Mouse (Mus musculus) thymus, postnatal 14 days (tissue): ENCODE results near the gene Pzp.

Source experiments
- DNase-seq: peaks from one replicate; pipeline ENCODE4 v3.0.0; 2021

Gene Pzp

DNA sequence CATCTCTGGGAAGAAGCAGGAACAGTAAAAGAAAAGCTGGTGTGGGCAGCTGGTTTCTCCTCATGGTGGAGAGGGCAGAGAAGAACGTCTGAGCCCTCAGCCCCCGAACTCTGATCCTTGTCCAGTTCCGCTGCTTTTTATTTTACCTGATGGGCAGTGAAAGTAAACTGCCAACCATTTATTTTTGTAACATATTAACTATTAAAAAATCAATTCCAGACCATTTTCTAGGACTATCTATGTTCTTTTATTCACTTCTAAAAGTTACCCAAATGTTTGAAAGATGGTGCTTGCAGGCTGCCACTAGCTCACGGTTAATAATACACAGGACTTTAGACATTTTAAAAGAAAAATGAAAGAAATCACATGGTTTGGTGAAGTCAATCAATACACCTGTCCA, at the start of gene Pzp:
Gene Pzp (minus strand): TSS at position 120 of the 400 bp plus-strand sequence.
- no peak for DNase-seq

GRCm38 (mm10) chr6:128566589-128566988, 40.1 kb upstream of the Pzp start:
- no peak for DNase-seq

- no peak for DNase-seq
Measured at GRCm38 (mm10) chr6:128554049-128554448, 27.5 kb upstream of the Pzp start.

GRCm38 (mm10) chr6:128549463-128550452, 23.2 kb upstream of the Pzp start:
- no peak for DNase-seq

DNA sequence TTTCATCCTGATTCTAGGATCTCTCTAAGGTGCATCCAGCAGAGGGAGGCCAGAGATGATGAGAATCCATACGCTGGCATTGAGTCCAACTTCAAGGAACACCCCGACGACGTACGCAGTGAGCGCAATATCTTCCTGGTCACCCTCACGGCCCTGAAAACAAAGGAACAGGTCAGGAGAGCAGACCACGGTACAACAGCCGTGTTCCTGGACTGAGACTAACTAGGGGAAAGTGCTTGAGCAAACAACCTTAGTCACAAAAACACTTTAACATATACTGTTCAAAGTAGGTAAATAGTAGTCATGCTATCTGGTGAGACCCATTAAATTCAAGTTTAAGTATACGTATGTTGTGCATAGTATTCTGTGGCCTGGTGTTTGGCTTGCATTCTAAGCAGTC, 22.0 kb upstream of the Pzp start:
- DNase-seq = no peak

- no peak for DNase-seq
Measured at GRCm38 (mm10) chr6:128545402-128545801, 18.9 kb upstream of the Pzp start.

GRCm38 (mm10) chr6:128543226-128543625, 16.7 kb upstream of the Pzp start:
- DNase-seq = no peak

- no peak for DNase-seq
Measured at GRCm38 (mm10) chr6:128535250-128535649, 8.7 kb upstream of the Pzp start.

DNA sequence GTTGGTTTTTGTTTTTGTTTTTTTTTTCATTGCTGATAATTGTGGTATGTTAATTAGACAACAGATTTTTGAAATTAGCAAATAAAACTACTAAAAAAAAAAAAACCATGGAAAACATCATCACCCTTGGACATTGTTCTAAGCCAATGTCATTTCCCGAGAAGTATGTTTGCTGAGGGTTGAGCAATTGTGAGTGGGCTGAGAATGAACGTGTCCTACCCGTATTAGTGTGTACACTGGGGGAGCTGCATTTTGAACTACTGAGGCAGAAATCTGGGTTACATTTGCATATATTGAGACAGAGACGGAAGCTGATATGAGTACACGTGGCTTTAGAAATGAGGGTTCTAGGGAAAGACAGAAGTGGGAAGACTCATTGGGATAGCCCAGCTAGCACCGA, 6.8 kb upstream of the Pzp start:
- no peak for DNase-seq

- DNase-seq = no peak
Measured at GRCm38 (mm10) chr6:128532701-128533100, 6.2 kb upstream of the Pzp start.

GRCm38 (mm10) chr6:128528491-128528890, 2.0 kb upstream of the Pzp start:
- no peak for DNase-seq

GRCm38 (mm10) chr6:128527110-128527509, 590 bp upstream of the Pzp start:
- no peak for DNase-seq

DNA sequence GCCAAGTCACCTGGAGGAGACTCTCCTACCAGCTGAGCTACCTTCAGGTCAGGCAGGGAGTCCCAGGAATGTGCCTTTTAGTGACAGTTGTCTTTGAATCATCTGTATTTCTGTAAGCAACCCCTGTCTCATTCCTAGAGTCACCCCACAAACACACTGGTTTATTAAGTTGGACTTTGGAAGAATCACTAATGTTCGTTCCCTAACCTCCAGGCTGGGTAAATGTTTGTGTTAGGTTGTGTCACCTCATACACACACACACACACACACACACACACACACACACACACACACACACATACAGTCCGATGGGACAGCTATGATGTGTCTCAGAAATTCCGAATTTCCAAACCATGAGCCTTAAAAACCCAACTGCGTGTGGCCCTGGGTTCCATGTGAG, 719 bp downstream of the Pzp start:
- no peak for DNase-seq

DNA sequence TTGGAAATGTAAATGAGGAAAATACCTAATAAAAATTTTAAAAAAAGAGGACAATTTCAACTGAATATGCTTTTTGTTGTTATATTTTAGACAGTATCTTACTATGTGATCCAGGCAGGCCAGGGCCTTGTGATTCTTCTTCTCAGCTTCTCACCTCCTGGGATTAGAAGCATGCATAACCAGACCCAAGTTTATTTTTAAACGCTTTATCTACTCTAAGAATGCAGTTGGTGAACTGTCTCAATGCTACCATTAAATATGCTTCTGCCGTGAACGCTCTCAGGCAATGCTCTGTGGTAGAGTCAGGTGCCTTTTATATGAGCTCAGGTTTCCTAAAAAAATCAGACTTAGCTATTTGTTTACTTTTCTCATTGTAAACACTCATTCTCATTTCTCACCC, 3.2 kb downstream of the Pzp start:
- DNase-seq = no peak

- DNase-seq = no peak
Measured at GRCm38 (mm10) chr6:128519159-128519558, 7.4 kb downstream of the Pzp start.

GRCm38 (mm10) chr6:128505676-128506236, 20.8 kb downstream of the Pzp start:
- DNase-seq = no peak

DNA sequence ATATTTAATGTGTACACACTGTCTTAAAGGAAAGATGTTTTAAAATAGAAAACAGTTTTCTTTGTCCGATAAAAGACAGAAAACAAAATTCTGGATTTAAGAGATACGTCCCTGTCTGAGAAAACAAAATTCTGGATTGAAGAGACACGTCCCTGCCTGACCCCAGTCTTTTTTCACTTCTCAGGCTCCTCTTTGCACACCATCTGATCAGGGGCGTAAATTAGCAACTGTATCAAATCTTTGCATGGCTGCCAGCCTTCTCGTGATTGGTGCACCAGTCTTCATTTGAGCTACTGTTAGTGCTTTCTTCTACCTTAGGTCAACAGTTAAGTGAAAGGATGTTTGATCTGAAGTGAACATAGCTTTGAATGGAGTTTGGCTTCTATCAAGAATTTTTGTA, 21.8 kb downstream of the Pzp start:
- DNase-seq = no peak

- DNase-seq = no peak
Measured at GRCm38 (mm10) chr6:128495346-128495745, 31.2 kb downstream of the Pzp start.

GRCm38 (mm10) chr6:128494646-128495331, 31.7 kb downstream of the Pzp start:
- no peak for DNase-seq

DNA sequence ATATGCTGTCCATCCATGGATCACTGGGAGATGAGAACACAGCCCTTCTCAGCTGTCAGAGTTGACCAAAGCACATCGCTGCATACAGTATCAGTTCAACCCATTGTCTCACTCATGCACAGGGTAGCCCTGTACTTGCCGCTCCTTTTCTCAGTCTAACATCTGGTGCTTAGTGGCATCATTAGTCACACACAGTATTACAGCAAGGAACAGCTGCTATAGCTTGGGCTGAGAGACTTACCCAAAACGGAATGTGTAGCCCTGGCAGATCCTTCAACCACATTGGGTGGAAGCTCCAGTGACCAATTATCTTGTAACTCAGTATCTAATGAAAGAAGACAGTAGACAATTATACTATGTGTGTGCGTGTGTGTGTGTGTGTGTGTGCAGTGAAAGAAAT, 34.6 kb downstream of the Pzp start:
- DNase-seq = no peak

- DNase-seq = no peak
Measured at GRCm38 (mm10) chr6:128490141-128490540, 36.4 kb downstream of the Pzp start.

DNA sequence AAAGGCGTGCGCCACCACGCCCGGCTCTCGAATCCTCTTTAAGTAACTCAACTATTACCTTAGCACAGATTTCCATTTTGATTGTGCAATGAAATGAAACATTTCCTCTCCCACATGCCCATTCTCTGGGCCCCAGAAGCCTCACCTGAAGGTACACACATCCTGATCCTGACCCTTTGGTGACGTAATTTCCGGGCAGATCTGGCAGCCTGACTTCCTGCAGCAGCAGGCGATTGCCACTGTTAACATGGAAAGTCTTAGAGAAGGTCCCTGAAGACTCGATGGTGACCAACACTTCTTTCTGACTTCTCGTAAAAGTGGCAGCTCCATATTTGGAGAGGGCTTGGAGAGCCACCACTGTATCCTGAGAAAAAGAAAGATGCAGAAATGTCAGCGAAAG, 38.8 kb downstream of the Pzp start:
- DNase-seq = no peak
